Mouse (Mus musculus): ENCODE results near the gene Pip4k2c. TPM values are rescaled to one million over a fixed set of nuclear protein-coding genes. Genes with fewer than 3 reads are reported as not detected.

Pip4k2c gene
- polyA plus RNA-seq, 1 experiment: 16.2 TPM

GRCm38 (mm10) chr10:127183759-127184158, 27.6 kb downstream of the Pip4k2c start:
- TF ChIP-seq POLR2A (IDR thresholded peaks at IDR 0.05; ENCODE audit: control insufficient read depth, low read depth, low read length) (no peak), CTCF (IDR thresholded peaks at IDR 0.05; ENCODE audit: control insufficient read depth, insufficient read depth, insufficient replicate concordance, low read depth, low read length) (no peak)
- no peaks in the 10 kb centered on the region for H3K27me3 ChIP-seq (ENCODE audit: control insufficient read depth, insufficient read depth, low read length)
- no peak overlapping the region for H3K4me3 ChIP-seq (ENCODE audit: control insufficient read depth, low read depth, low read length)
- no peak overlapping the region for H3K27ac ChIP-seq (ENCODE audit: control insufficient read depth, insufficient read depth, low read depth, low read length)
- peaks cover 24% of the 10 kb centered on the region for H3K4me1 ChIP-seq (ENCODE audit: control insufficient read depth, insufficient read depth, low read length)
- no peaks in the 10 kb centered on the region for H3K36me3 ChIP-seq (ENCODE audit: control insufficient read depth, insufficient read depth, low read length)

GRCm38 (mm10) chr10:127182624-127183023, 28.8 kb downstream of the Pip4k2c start:
- Histone ChIP-seq H3K4me1 (ENCODE audit: control insufficient read depth, insufficient read depth, low read length) (peaks cover 32% of the 10 kb centered on the region), H3K36me3 (ENCODE audit: control insufficient read depth, insufficient read depth, low read length) (no peaks in the 10 kb centered on the region), H3K27ac (ENCODE audit: control insufficient read depth, insufficient read depth, low read depth, low read length) (no peak overlapping the region), H3K4me3 (ENCODE audit: control insufficient read depth, low read depth, low read length) (no peak overlapping the region), H3K27me3 (ENCODE audit: control insufficient read depth, insufficient read depth, low read length) (no peaks in the 10 kb centered on the region)
- TF ChIP-seq CTCF (IDR thresholded peaks at IDR 0.05; ENCODE audit: control insufficient read depth, insufficient read depth, insufficient replicate concordance, low read depth, low read length) (no peak), POLR2A (IDR thresholded peaks at IDR 0.05; ENCODE audit: control insufficient read depth, low read depth, low read length) (no peak)

DNA sequence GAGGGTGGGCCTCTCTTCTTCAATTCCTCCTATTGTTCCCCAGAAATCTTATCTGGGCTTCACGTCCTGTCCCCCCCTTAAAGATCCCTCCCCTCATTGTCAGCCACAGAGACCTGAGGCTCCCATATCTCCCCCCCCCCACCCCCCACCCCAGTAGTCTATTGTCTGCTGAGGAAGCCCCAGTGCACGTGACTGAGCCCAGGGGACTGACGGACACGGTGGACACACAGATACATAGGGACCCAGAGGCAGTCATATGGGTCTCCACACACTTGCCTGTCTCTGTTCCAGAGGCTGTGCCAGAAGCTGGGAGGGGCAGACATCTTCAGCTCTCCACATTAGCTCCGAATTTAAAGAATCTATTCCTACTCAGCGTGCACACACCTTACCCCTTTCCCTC, 29.8 kb downstream of the Pip4k2c start:
- Histone ChIP-seq H3K4me1 (ENCODE audit: control insufficient read depth, insufficient read depth, low read length) (peaks cover 35% of the 10 kb centered on the region), H3K27ac (ENCODE audit: control insufficient read depth, insufficient read depth, low read depth, low read length) (no peak overlapping the region), H3K27me3 (ENCODE audit: control insufficient read depth, insufficient read depth, low read length) (no peaks in the 10 kb centered on the region; the same call in 1 of the 2 replicates), H3K36me3 (ENCODE audit: control insufficient read depth, insufficient read depth, low read length) (no peaks in the 10 kb centered on the region), H3K4me3 (ENCODE audit: control insufficient read depth, low read depth, low read length) (no peak overlapping the region)
- no peak for TF ChIP-seq POLR2A (IDR thresholded peaks at IDR 0.05; ENCODE audit: control insufficient read depth, low read depth, low read length)
- TF ChIP-seq CTCF (IDR thresholded peaks at IDR 0.05; ENCODE audit: control insufficient read depth, insufficient read depth, insufficient replicate concordance, low read depth, low read length): no peak

DNA sequence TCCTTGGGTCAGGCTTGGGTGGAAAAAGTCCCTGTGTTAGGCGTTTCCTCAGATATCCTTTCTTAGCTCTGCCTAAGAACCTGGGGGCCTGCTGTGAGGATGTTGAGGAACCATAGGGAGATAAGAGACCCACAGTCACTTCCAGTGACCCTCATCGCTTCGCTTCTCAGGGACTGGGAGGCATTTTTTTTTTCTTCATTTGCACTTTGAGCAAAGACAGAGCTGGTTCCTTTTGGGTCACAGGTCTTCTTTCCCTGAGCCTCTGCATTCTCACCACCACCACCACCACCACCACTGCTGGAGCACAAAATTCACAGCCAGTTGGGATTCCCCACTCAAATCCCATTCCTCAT, 30.7 kb downstream of the Pip4k2c start:
- no peak overlapping the region for H3K4me3 ChIP-seq (ENCODE audit: control insufficient read depth, low read depth, low read length)
- no peaks in the 10 kb centered on the region for H3K36me3 ChIP-seq (ENCODE audit: control insufficient read depth, insufficient read depth, low read length)
- H3K4me1 ChIP-seq (ENCODE audit: control insufficient read depth, insufficient read depth, low read length): peaks cover 35% of the 10 kb centered on the region
- H3K27me3 ChIP-seq (ENCODE audit: control insufficient read depth, insufficient read depth, low read length): no peaks in the 10 kb centered on the region; the same call in 1 of the 2 replicates
- TF ChIP-seq POLR2A (IDR thresholded peaks at IDR 0.05; ENCODE audit: control insufficient read depth, low read depth, low read length) (no peak), CTCF (IDR thresholded peaks at IDR 0.05; ENCODE audit: control insufficient read depth, insufficient read depth, insufficient replicate concordance, low read depth, low read length) (no peak)
- no peak overlapping the region for H3K27ac ChIP-seq (ENCODE audit: control insufficient read depth, insufficient read depth, low read depth, low read length)

GRCm38 (mm10) chr10:127179871-127180694, 31.3 kb downstream of the Pip4k2c start, which contains the start of gene Slc26a10:
TSS of gene Slc26a10 (minus strand) at chr10:127180645.
- H3K36me3 ChIP-seq (ENCODE audit: control insufficient read depth, insufficient read depth, low read length): no peaks in the 10 kb centered on the region
- peak within 1 kb of the TSS; percentile 57 for H3K4me3 ChIP-seq (ENCODE audit: control insufficient read depth, low read depth, low read length)
- TF ChIP-seq POLR2A (IDR thresholded peaks at IDR 0.05; ENCODE audit: control insufficient read depth, low read depth, low read length): no peak
- no peak for TF ChIP-seq CTCF (IDR thresholded peaks at IDR 0.05; ENCODE audit: control insufficient read depth, insufficient read depth, insufficient replicate concordance, low read depth, low read length)
- no peaks in the 10 kb centered on the region; the same call in 1 of the 2 replicates for H3K27me3 ChIP-seq (ENCODE audit: control insufficient read depth, insufficient read depth, low read length)
- no peak within 1 kb of the TSS for H3K27ac ChIP-seq (ENCODE audit: control insufficient read depth, insufficient read depth, low read depth, low read length)
- peaks cover 35% of the 10 kb centered on the region for H3K4me1 ChIP-seq (ENCODE audit: control insufficient read depth, insufficient read depth, low read length)

GRCm38 (mm10) chr10:127178286-127179027, 32.9 kb downstream of the Pip4k2c start:
- Histone ChIP-seq H3K4me3 (ENCODE audit: control insufficient read depth, low read depth, low read length) (peak overlapping the region; percentile 18; the same call in 1 of the 2 replicates), H3K27ac (ENCODE audit: control insufficient read depth, insufficient read depth, low read depth, low read length) (no peak overlapping the region), H3K27me3 (ENCODE audit: control insufficient read depth, insufficient read depth, low read length) (no peaks in the 10 kb centered on the region; the same call in 1 of the 2 replicates), H3K36me3 (ENCODE audit: control insufficient read depth, insufficient read depth, low read length) (no peaks in the 10 kb centered on the region), H3K4me1 (ENCODE audit: control insufficient read depth, insufficient read depth, low read length) (peaks cover 29% of the 10 kb centered on the region)
- TF ChIP-seq POLR2A (IDR thresholded peaks at IDR 0.05; ENCODE audit: control insufficient read depth, low read depth, low read length) (no peak), CTCF (IDR thresholded peaks at IDR 0.05; ENCODE audit: control insufficient read depth, insufficient read depth, insufficient replicate concordance, low read depth, low read length) (no peak)

DNA sequence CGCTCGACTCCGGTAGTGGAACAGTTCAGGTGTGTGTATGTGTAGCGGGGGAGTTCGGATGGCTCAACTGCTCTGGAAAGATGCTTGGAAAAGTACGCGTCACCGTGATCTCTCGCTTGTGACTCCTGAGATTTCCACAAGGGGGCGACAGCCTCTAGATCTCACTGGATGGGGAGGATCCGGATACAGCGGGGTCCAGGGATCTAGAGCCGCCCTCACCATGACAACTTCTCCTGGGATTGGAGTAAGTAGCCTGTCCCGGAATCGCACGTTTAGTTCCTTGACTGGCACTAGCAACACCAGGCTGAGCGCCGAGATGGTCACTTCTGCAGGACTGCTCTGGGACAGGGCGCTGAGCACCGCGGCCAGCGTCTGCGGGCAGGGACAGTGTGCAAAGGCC, 33.7 kb downstream of the Pip4k2c start:
- no peaks in the 10 kb centered on the region; the same call in 1 of the 2 replicates for H3K27me3 ChIP-seq (ENCODE audit: control insufficient read depth, insufficient read depth, low read length)
- H3K4me3 ChIP-seq (ENCODE audit: control insufficient read depth, low read depth, low read length): peak overlapping the region; percentile 56
- peaks cover 29% of the 10 kb centered on the region for H3K4me1 ChIP-seq (ENCODE audit: control insufficient read depth, insufficient read depth, low read length)
- no peak overlapping the region for H3K27ac ChIP-seq (ENCODE audit: control insufficient read depth, insufficient read depth, low read depth, low read length)
- TF ChIP-seq POLR2A (IDR thresholded peaks at IDR 0.05; ENCODE audit: control insufficient read depth, low read depth, low read length): no peak
- TF ChIP-seq CTCF (IDR thresholded peaks at IDR 0.05; ENCODE audit: control insufficient read depth, insufficient read depth, insufficient replicate concordance, low read depth, low read length): peak; percentile 84
- H3K36me3 ChIP-seq (ENCODE audit: control insufficient read depth, insufficient read depth, low read length): no peaks in the 10 kb centered on the region

Measured in testis, adult 2 months (tissue).